Mouse (Mus musculus) cerebellum, adult 18-20 months (tissue): ENCODE measurements at regions not wholly inside any gene's neighbourhood (a gene's known extent, or its start where the extent isn't known, plus 50 kb on each side); places are given as distances from the start of the nearest gene placed in this dataset.

Source experiments
- DNase-seq, 2 experiments: peaks; one replicate each; pipeline ENCODE4 v3.0.0; 2021

DNA sequence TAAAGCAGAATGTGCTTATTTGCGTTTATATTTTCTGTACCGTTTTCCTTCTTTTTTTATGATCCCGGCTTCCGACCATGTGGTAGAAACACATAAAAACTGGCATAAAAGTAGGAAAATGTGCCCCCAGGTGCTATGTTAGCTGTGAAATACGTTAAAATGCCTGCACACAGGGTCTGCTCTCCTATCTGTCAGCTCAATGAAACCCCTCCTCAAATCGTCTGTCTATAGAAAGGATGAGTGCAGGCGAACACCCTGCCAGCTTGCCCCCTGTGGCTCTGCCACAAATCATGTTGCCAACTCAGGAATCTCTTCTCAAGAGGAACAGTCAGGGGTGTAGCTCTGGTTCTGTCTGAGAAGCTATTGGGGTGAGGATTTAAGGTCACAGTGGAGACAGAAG, 78.4 kb upstream of the Gria1 start:
- no peak for DNase-seq

DNA sequence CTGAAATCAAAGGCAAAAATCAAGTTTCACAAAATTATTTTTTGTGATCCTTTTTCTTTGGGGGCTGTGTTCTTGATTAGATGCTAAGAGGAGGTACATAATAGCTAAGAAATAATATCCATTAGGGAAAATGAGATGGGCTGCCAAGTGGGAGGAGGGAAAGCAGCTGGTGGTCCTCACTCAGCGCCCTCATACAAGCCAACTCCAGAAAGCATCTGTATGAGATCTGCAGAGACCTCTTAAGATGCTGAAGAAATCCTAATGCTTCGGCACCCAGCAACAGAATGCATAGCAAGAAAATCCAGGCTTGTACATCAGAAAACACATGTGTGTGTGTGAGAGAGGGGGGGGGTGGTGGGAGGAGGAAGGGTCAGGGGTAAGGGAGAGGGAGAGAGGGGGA, 58.8 kb upstream of the Gria1 start:
- DNase-seq: no peak

DNA sequence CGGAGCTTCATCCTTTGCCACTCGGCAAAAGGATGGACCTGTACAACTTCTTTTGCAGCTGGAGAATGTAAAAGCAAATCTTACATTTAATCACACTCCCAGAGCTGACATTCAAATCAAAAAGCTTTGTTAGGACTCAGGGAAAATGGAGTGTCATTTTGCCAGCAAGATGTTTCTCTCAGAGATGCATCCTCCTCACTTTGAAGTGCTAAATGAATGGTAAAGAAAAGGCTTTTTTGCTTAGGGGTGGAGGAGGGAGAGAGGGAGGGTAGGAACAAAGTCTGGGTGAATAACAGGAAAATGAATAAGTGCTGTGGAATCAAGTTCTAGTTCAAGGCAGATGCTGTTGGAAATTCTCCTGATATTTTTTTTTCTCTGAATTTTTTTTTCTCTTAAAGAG, 53.4 kb upstream of the Gria1 start:
- DNase-seq: no peak
